Mouse (Mus musculus) midbrain, embryonic 13.5 days (tissue): ENCODE measurements around the gene Astn2. TPM values are rescaled to one million over a fixed set of nuclear protein-coding genes. Genes with fewer than 3 reads are reported as not detected.

Experiments
- ATAC-seq: fragments of 200-750 bp; cut with Nextera tagmentation; 2 replicates; pipeline ENCODE4 v1.8.0; 2017; ENCODE audit warnings: mild to moderate bottlenecking, moderate TSS enrichment, moderate library complexity
- H3K27ac ChIP-seq: fragments of 300-500 bp; sonication (generic); 2 replicates; pipeline ENCODE4 v1.5.1; 2015; ENCODE audit warnings: inconsistent platforms, mild to moderate bottlenecking, moderate library complexity
- H3K27me3 ChIP-seq: fragments of 300-500 bp; sonication (generic); 2 replicates; pipeline ENCODE4 v1.6.1; 2015; ENCODE audit warnings: mild to moderate bottlenecking, inconsistent platforms
- H3K36me3 ChIP-seq: fragments of 300-500 bp; sonication (generic); 2 replicates; pipeline ENCODE4 v1.6.1; 2015; ENCODE audit warnings: mild to moderate bottlenecking, inconsistent platforms
- H3K4me1 ChIP-seq: fragments of 300-500 bp; sonication (generic); replicated peaks from 2 replicates; pipeline ENCODE4 v1.6.1; 2015; ENCODE audit warnings: inconsistent platforms
- H3K4me2 ChIP-seq: fragments of 300-500 bp; sonication (generic); replicated peaks from 2 replicates; pipeline ENCODE4 v1.6.1; 2015; ENCODE audit warnings: moderate library complexity, mild to moderate bottlenecking, inconsistent platforms
- H3K4me3 ChIP-seq: fragments of 300-500 bp; sonication (generic); replicated peaks from 2 replicates; pipeline ENCODE4 v1.5.1; 2015; ENCODE audit warnings: mild to moderate bottlenecking, inconsistent platforms
- H3K9ac ChIP-seq: fragments of 300-500 bp; sonication (generic); replicated peaks from 2 replicates; pipeline ENCODE4 v1.6.1; 2015; ENCODE audit warnings: mild to moderate bottlenecking, inconsistent platforms
- H3K9me3 ChIP-seq: fragments of 300-500 bp; sonication (generic); 2 replicates; pipeline ENCODE4 v1.6.1; 2016; ENCODE audit warnings: mild to moderate bottlenecking, inconsistent platforms
- WGBS: fragments of 180-500 bp; shearing (Covaris S2); methylation state at CpG from one replicate; pipeline ENCODE4 v1.1.7; 2015; 5-methylcytosine and 5-hydroxymethylcytosine counted together
- polyA plus RNA-seq: library from polyadenylated mRNA; unstranded; fragments of >200 nt; fragmentation: Nextera tagmentation; extraction: Ambion mirVana; gene quantifications from 2 replicates; pipeline ENCODE4 v1.2.1, GENCODE M21; 2015

The Astn2 gene
- polyA plus RNA-seq, 1 experiment from 2014 or later, result 3.0 TPM

GRCm38 (mm10) chr4:66232799-66233198, 171.6 kb downstream of the Astn2 start:
- H3K4me1 ChIP-seq, result peaks cover 7% of the 10 kb centered on the region; the same call in 1 of the 2 replicates

GRCm38 (mm10) chr4:66232350-66232749, 172.1 kb downstream of the Astn2 start:
- no peaks in the 10 kb centered on the region for H3K27me3 ChIP-seq

More at GRCm38 (mm10) chr4:66232799-66233198, 171.6 kb downstream of the Astn2 start:
- Histone ChIP-seq H3K4me3 (no peak overlapping the region), H3K4me2 (no peak overlapping the region), H3K9me3 (no peaks in the 10 kb centered on the region), H3K36me3 (no peaks in the 10 kb centered on the region), H3K27ac (no peak overlapping the region), H3K27me3 (no peaks in the 10 kb centered on the region), H3K9ac (no peak overlapping the region)
- WGBS, result 80% methylated on average over 3 of the region's 3 CpGs
- ATAC-seq, result no peak

GRCm38 (mm10) chr4:66230735-66231134, 173.7 kb downstream of the Astn2 start:
- H3K27me3 ChIP-seq, result no peaks in the 10 kb centered on the region
- H3K4me3 ChIP-seq, result no peak overlapping the region
- no peak for ATAC-seq
- H3K36me3 ChIP-seq, result no peaks in the 10 kb centered on the region
- peaks cover 7% of the 10 kb centered on the region; the same call in 1 of the 2 replicates for H3K4me1 ChIP-seq
- no peak overlapping the region for H3K27ac ChIP-seq
- 93% methylated on average over 4 of the region's 4 CpGs for WGBS
- H3K9me3 ChIP-seq, result no peaks in the 10 kb centered on the region
- no peak overlapping the region for H3K4me2 ChIP-seq
- H3K9ac ChIP-seq, result no peak overlapping the region

More at GRCm38 (mm10) chr4:66232350-66232749, 172.1 kb downstream of the Astn2 start:
- no peak overlapping the region for H3K4me2 ChIP-seq
- H3K27ac ChIP-seq, result no peak overlapping the region
- WGBS, result 49% methylated on average over 2 of the region's 2 CpGs
- H3K9ac ChIP-seq, result no peak overlapping the region
- no peaks in the 10 kb centered on the region for H3K9me3 ChIP-seq
- peak; percentile 89 for ATAC-seq
- peaks cover 7% of the 10 kb centered on the region; the same call in 1 of the 2 replicates for H3K4me1 ChIP-seq
- H3K4me3 ChIP-seq, result no peak overlapping the region
- H3K36me3 ChIP-seq, result no peaks in the 10 kb centered on the region

GRCm38 (mm10) chr4:66222602-66223317, 181.7 kb downstream of the Astn2 start:
- Histone ChIP-seq H3K4me2 (no peak overlapping the region), H3K9me3 (no peaks in the 10 kb centered on the region), H3K4me1 (no peaks in the 10 kb centered on the region), H3K4me3 (no peak overlapping the region), H3K27me3 (no peaks in the 10 kb centered on the region), H3K36me3 (no peaks in the 10 kb centered on the region), H3K27ac (no peak overlapping the region), H3K9ac (no peak overlapping the region)
- no peak for ATAC-seq
- WGBS, result 91% methylated on average over 9 of the region's 9 CpGs

GRCm38 (mm10) chr4:66215170-66215618, 189.2 kb downstream of the Astn2 start:
- no peaks in the 10 kb centered on the region for H3K27me3 ChIP-seq
- no peak overlapping the region for H3K4me2 ChIP-seq
- WGBS, result 25% methylated on average over 9 of the region's 9 CpGs
- no peaks in the 10 kb centered on the region for H3K9me3 ChIP-seq
- H3K9ac ChIP-seq, result no peak overlapping the region
- H3K4me3 ChIP-seq, result no peak overlapping the region
- H3K4me1 ChIP-seq, result peaks cover 13% of the 10 kb centered on the region
- H3K27ac ChIP-seq, result peak overlapping the region; percentile 48
- H3K36me3 ChIP-seq, result no peaks in the 10 kb centered on the region
- peak; percentile 87 for ATAC-seq

- no peaks in the 10 kb centered on the region for H3K27me3 ChIP-seq
- no peaks in the 10 kb centered on the region for H3K9me3 ChIP-seq
- no peak overlapping the region for H3K9ac ChIP-seq
- H3K36me3 ChIP-seq, result 0 out of 2 replicates have a peak, but pooled peaks cover 5% of the 10 kb centered on the region
- H3K27ac ChIP-seq, result no peak overlapping the region
- 70% methylated on average over 8 of the region's 8 CpGs for WGBS
- H3K4me1 ChIP-seq, result no peaks in the 10 kb centered on the region
- H3K4me3 ChIP-seq, result no peak overlapping the region
- H3K4me2 ChIP-seq, result no peak overlapping the region
- peak; percentile 72 for ATAC-seq
These were observed 214.8 kb downstream of the Astn2 start for GRCm38 (mm10) chr4:66189636-66190035.

- Histone ChIP-seq H3K4me3 (no peak overlapping the region), H3K27me3 (no peaks in the 10 kb centered on the region), H3K9me3 (no peaks in the 10 kb centered on the region), H3K4me1 (peaks cover 12% of the 10 kb centered on the region), H3K4me2 (no peak overlapping the region), H3K9ac (no peak overlapping the region), H3K36me3 (no peaks in the 10 kb centered on the region), H3K27ac (0 out of 2 replicates have a peak overlapping the region, but pooled peaks have one; percentile 36)
- ATAC-seq, result peak; percentile 82
- 59% methylated on average over 14 of the region's 14 CpGs for WGBS
These were observed 228.4 kb downstream of the Astn2 start for GRCm38 (mm10) chr4:66175887-66176533.

GRCm38 (mm10) chr4:66171583-66171982, 232.8 kb downstream of the Astn2 start:
- Histone ChIP-seq H3K27ac (no peak overlapping the region), H3K4me1 (peaks cover 24% of the 10 kb centered on the region), H3K9me3 (no peaks in the 10 kb centered on the region), H3K4me2 (no peak overlapping the region), H3K36me3 (no peaks in the 10 kb centered on the region), H3K27me3 (no peaks in the 10 kb centered on the region), H3K9ac (no peak overlapping the region), H3K4me3 (no peak overlapping the region)
- ATAC-seq, result no peak
- 71% methylated on average over 5 of the region's 5 CpGs for WGBS

- Histone ChIP-seq H3K9ac (no peak overlapping the region), H3K4me1 (peaks cover 16% of the 10 kb centered on the region), H3K36me3 (no peaks in the 10 kb centered on the region), H3K4me2 (no peak overlapping the region), H3K9me3 (no peaks in the 10 kb centered on the region), H3K27ac (no peak overlapping the region), H3K4me3 (no peak overlapping the region), H3K27me3 (no peaks in the 10 kb centered on the region)
- WGBS, result 94% methylated on average over 3 of the region's 3 CpGs
- no peak for ATAC-seq
These were observed 233.6 kb downstream of the Astn2 start for GRCm38 (mm10) chr4:66170787-66171186.

- Histone ChIP-seq H3K4me3 (no peak overlapping the region), H3K4me2 (no peak overlapping the region), H3K9ac (no peak overlapping the region), H3K27ac (peak overlapping the region; percentile 62), H3K9me3 (no peaks in the 10 kb centered on the region), H3K27me3 (no peaks in the 10 kb centered on the region), H3K4me1 (peaks cover 13% of the 10 kb centered on the region), H3K36me3 (no peaks in the 10 kb centered on the region)
- ATAC-seq, result peak; percentile 38
- WGBS, result 34% methylated on average over 2 of the region's 2 CpGs
These were observed 234.9 kb downstream of the Astn2 start for GRCm38 (mm10) chr4:66169485-66169884.

GRCm38 (mm10) chr4:66158714-66159113, 245.7 kb downstream of the Astn2 start:
- no peak overlapping the region for H3K4me3 ChIP-seq
- 73% methylated on average over 3 of the region's 3 CpGs for WGBS
- no peaks in the 10 kb centered on the region for H3K36me3 ChIP-seq
- no peaks in the 10 kb centered on the region for H3K9me3 ChIP-seq
- H3K9ac ChIP-seq, result no peak overlapping the region
- no peaks in the 10 kb centered on the region for H3K4me1 ChIP-seq
- no peaks in the 10 kb centered on the region for H3K27me3 ChIP-seq
- H3K4me2 ChIP-seq, result no peak overlapping the region
- H3K27ac ChIP-seq, result no peak overlapping the region
- ATAC-seq, result no peak

- 66% methylated on average over 3 of the region's 3 CpGs for WGBS
- H3K9me3 ChIP-seq, result no peaks in the 10 kb centered on the region
- H3K9ac ChIP-seq, result no peak overlapping the region
- ATAC-seq, result no peak
- no peaks in the 10 kb centered on the region for H3K4me1 ChIP-seq
- no peak overlapping the region for H3K4me2 ChIP-seq
- no peak overlapping the region for H3K4me3 ChIP-seq
- H3K27me3 ChIP-seq, result no peaks in the 10 kb centered on the region
- no peak overlapping the region for H3K27ac ChIP-seq
- H3K36me3 ChIP-seq, result no peaks in the 10 kb centered on the region
These were observed 246.8 kb downstream of the Astn2 start for GRCm38 (mm10) chr4:66157439-66158113.
